ENCODE assay signal across 9 mouse cellular contexts in the genomic region with DNA sequence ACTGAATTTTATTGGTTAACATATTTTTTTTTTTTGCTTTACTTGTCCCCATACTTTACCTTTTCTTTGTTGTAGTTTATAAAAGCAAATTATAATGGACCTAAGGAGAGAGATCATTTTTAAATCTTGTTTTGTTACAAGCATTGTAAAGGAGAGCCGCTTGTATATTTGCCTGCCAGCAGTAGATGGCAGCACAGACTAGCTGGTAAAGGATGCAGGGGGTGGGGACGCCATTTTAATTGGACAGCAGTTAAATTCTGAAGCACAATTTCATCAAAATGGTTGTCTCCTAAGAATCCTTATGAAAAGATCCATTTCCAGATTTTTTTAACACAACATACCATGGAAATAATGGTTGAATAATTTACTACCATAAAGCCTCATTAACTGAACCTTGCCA.
A peak's percentile ranks its signal among the peaks of the same experiment; 100 is the strongest.
DNase-seq lines count a peak whose midpoint lies in the region; ATAC-seq and TF ChIP-seq lines count a peak whose summit lies in the region.
"Had no signal": no experiment of that assay in that cellular context is flagged by ENCODE, and none has a peak within 500 bp of the region (broad histone marks: within the 10 kb centered on the region; RNA-seq: fewer than 3 reads in every experiment).

No protein-coding gene starts in this region.

- H3K36me3 ChIP-seq in hindbrain, embryonic 11.5 days (ENCODE audit: control insufficient read depth, insufficient read depth, low read length) = no peaks in the 10 kb centered on the region
- no peaks in the 10 kb centered on the region for H3K36me3 ChIP-seq in hindbrain, embryonic 16.5 days (ENCODE audit: control insufficient read depth, insufficient read depth, low read length)
- no peaks in the 10 kb centered on the region for H3K36me3 ChIP-seq in MEL (ENCODE audit: control insufficient read depth in 1 of 2, insufficient read depth in 2 of 2, low read length in 2 of 2)
- H3K36me3 ChIP-seq in limb, embryonic 10.5 days = no peaks in the 10 kb centered on the region
- H3K36me3 ChIP-seq: embryonic facial prominence, embryonic 12.5 days had no signal

- peak; percentile 27 to 77 (median 60); a peak in 5 of 6 replicates for TF ChIP-seq CTCF in MEL (IDR thresholded peaks at IDR 0.05 in 2 of 3, conservative IDR thresholded peaks at IDR 0.05 in 1 of 3; ENCODE audit: control insufficient read depth in 1 of 3, insufficient read depth in 1 of 3, low read depth in 2 of 3, low read length in 3 of 3, poor library complexity in 1 of 3, severe bottlenecking in 1 of 3)

- no peak overlapping the region for H3K27ac ChIP-seq in hindbrain, embryonic 11.5 days (ENCODE audit: low read depth, low read length)
- no peak overlapping the region for H3K27ac ChIP-seq in hindbrain, embryonic 16.5 days (ENCODE audit: low read depth, low read length)
- H3K27ac ChIP-seq in MEL (ENCODE audit: control insufficient read depth, low read depth, low read length) = no peak overlapping the region
- no peak overlapping the region for H3K27ac ChIP-seq in limb, embryonic 10.5 days
- H3K27ac ChIP-seq: embryonic facial prominence, embryonic 12.5 days had no signal

- peak; percentile 81 for TF ChIP-seq RAD21 in MEL (IDR thresholded peaks at IDR 0.05; ENCODE audit: low read depth, low read length)

- H3K9ac ChIP-seq in hindbrain, embryonic 11.5 days (ENCODE audit: low read depth, low read length) = no peak overlapping the region
- H3K9ac ChIP-seq in hindbrain, embryonic 16.5 days (ENCODE audit: low read depth, low read length) = no peak overlapping the region
- H3K9ac ChIP-seq in MEL (ENCODE audit: control insufficient read depth, low read depth, low read length, poor library complexity, severe bottlenecking) = no peak overlapping the region
- H3K9ac ChIP-seq: embryonic facial prominence, embryonic 12.5 days had no signal

- H3K79me2 ChIP-seq in MEL (ENCODE audit: control insufficient read depth, insufficient read depth, low read length, poor library complexity) = no peaks in the 10 kb centered on the region

- DNase-seq in hindbrain, embryonic 11.5 days (ENCODE audit: low spot score) = peak; percentile 23
- DNase-seq in 3134 (ENCODE audit: extremely low read depth, insufficient read length, low spot score) = peak; percentile 1
- peak; percentile 70 for DNase-seq in MEL (ENCODE audit: low read depth, low spot score)
- peak; percentile 55 for DNase-seq in embryo, embryonic 11 days
- DNase-seq in limb, embryonic 10.5 days (ENCODE audit: low spot score) = peak; percentile 59
- DNase-seq in telencephalon, adult 2 months (ENCODE audit: low read depth, low spot score) = peak; percentile 21

- no peak overlapping the region for H3K4me2 ChIP-seq in hindbrain, embryonic 11.5 days (replicated peaks; ENCODE audit: low read depth, low read length)
- no peak overlapping the region for H3K4me2 ChIP-seq in hindbrain, embryonic 16.5 days (ENCODE audit: low read length)
- H3K4me2 ChIP-seq: embryonic facial prominence, embryonic 12.5 days had no signal

- no peaks in the 10 kb centered on the region for H3K27me3 ChIP-seq in hindbrain, embryonic 11.5 days (ENCODE audit: control insufficient read depth, insufficient read depth, low read length)
- no peaks in the 10 kb centered on the region for H3K27me3 ChIP-seq in hindbrain, embryonic 16.5 days (replicated peaks; ENCODE audit: control insufficient read depth, insufficient read depth, low read length)
- no peaks in the 10 kb centered on the region for H3K27me3 ChIP-seq in MEL (ENCODE audit: control insufficient read depth in 1 of 2, insufficient read depth in 2 of 2, low read length in 2 of 2)
- peaks cover 29% of the 10 kb centered on the region for H3K27me3 ChIP-seq in limb, embryonic 10.5 days (ENCODE audit: low read depth, poor library complexity, severe bottlenecking)
- H3K27me3 ChIP-seq: embryonic facial prominence, embryonic 12.5 days had no signal

- WGBS in hindbrain, embryonic 11.5 days = 16% methylated on average over 2 of the region's 2 CpGs
- 24% methylated on average over 2 of the region's 2 CpGs for WGBS in hindbrain, embryonic 16.5 days
- WGBS in limb, embryonic 10.5 days = 13% methylated on average over 2 of the region's 2 CpGs

- no peaks in the 10 kb centered on the region for H3K9me3 ChIP-seq in hindbrain, embryonic 11.5 days (ENCODE audit: control insufficient read depth, low read length)
- no peaks in the 10 kb centered on the region for H3K9me3 ChIP-seq in hindbrain, embryonic 16.5 days (ENCODE audit: control insufficient read depth, low read length)
- H3K9me3 ChIP-seq in MEL (replicated peaks; ENCODE audit: insufficient read depth, low read length) = no peaks in the 10 kb centered on the region
- H3K9me3 ChIP-seq in limb, embryonic 10.5 days (replicated peaks) = no peaks in the 10 kb centered on the region
- H3K9me3 ChIP-seq: embryonic facial prominence, embryonic 12.5 days had no signal

- TF ChIP-seq EP300 in MEL (IDR thresholded peaks at IDR 0.05; ENCODE audit: low read depth in 1 of 2, low read length in 2 of 2) = no peak

- no peaks in the 10 kb centered on the region for H3K4me1 ChIP-seq in hindbrain, embryonic 11.5 days (replicated peaks; ENCODE audit: control insufficient read depth, insufficient read depth, low read length)
- no peaks in the 10 kb centered on the region for H3K4me1 ChIP-seq in hindbrain, embryonic 16.5 days (ENCODE audit: control insufficient read depth, insufficient read depth, low read depth, low read length)
- H3K4me1 ChIP-seq in MEL (ENCODE audit: control insufficient read depth in 1 of 2, insufficient read depth in 2 of 2, low read length in 2 of 2) = no peaks in the 10 kb centered on the region
- H3K4me1 ChIP-seq in limb, embryonic 10.5 days = no peaks in the 10 kb centered on the region
- H3K4me1 ChIP-seq: embryonic facial prominence, embryonic 12.5 days had no signal

- no peak for TF ChIP-seq POLR2A in MEL (IDR thresholded peaks at IDR 0.05; ENCODE audit: control insufficient read depth in 1 of 2, insufficient read depth in 1 of 2, low read depth in 1 of 2, low read length in 2 of 2, poor library complexity in 1 of 2)

- ATAC-seq in hindbrain, embryonic 11.5 days (ENCODE audit: low FRiP score) = no peak
- no peak for ATAC-seq in hindbrain, embryonic 16.5 days
- ATAC-seq in monocyte, adult 5-6 weeks (replicated peaks; ENCODE audit: insufficient number of reproducible peaks, low FRiP score, low TSS enrichment, poor library complexity, severe bottlenecking) = no peak

- H3K4me3 ChIP-seq in hindbrain, embryonic 11.5 days (ENCODE audit: low read depth, low read length) = no peak overlapping the region
- no peak overlapping the region for H3K4me3 ChIP-seq in hindbrain, embryonic 16.5 days (ENCODE audit: low read length)
- no peak overlapping the region for H3K4me3 ChIP-seq in MEL (ENCODE audit: control insufficient read depth in 1 of 2, insufficient read depth in 1 of 2, low read depth in 2 of 2, low read length in 2 of 2)
- no peak overlapping the region for H3K4me3 ChIP-seq in limb, embryonic 10.5 days
- H3K4me3 ChIP-seq: embryonic facial prominence, embryonic 12.5 days had no signal

TF ChIP-seq in MEL, 35 proteins besides CTCF, POLR2A, EP300 and RAD21:
- TF ChIP-seq TBP (IDR thresholded peaks at IDR 0.05; ENCODE audit: low read depth, low read length) = no peak
- TF ChIP-seq MYB (IDR thresholded peaks at IDR 0.05; ENCODE audit: low read depth, low read length) = no peak
- peak; percentile 67 for TF ChIP-seq ZC3H11A (IDR thresholded peaks at IDR 0.05; ENCODE audit: low read depth, low read length)
- no peak for TF ChIP-seq USF2 (IDR thresholded peaks at IDR 0.05; ENCODE audit: borderline replicate concordance in 1 of 2, insufficient read depth in 1 of 2, low read depth in 1 of 2, low read length in 2 of 2)
- TF ChIP-seq SMC3 (IDR thresholded peaks at IDR 0.05; ENCODE audit: low read depth, low read length) = peak; percentile 66

Comparison
In these comparisons a context has a peak if more than half of its experiments do, and no peak if none do; other contexts are left out.
1. DNase-seq: peak in every context shown above with its lines; median percentile 70 in MEL; 59 in limb, embryonic 10.5 days; 55 in embryo, embryonic 11 days; 23 in hindbrain, embryonic 11.5 days; 21 in telencephalon, adult 2 months; 1 in 3134.